Mouse (Mus musculus) adrenal gland, postnatal 4 days (tissue): ENCODE results near the gene Pfdn2. TPM values are rescaled to one million over a fixed set of nuclear protein-coding genes. Genes with fewer than 3 reads are reported as not detected.
A peak's percentile ranks its signal among the peaks of the same experiment; 100 is the strongest.
"Not testable (repeated sequence)": the region's sequence is repeated elsewhere in the genome, so short reads cannot be mapped to it uniquely, and the experiment has no call there.

Experiments
- DNase-seq, 2 experiments: peaks; one replicate each; pipeline ENCODE4 v3.0.0; 2021 to 2022; ENCODE audit warnings: low spot score in 2 of 2, mixed read lengths in 2 of 2
- long read RNA-seq, 2 experiments: library from polyadenylated mRNA; stranded (forward); transcript quantifications; one replicate each; pipeline ENCODE4 v2.0.0; 2021
- total RNA-seq, 2 experiments: library from RNA; stranded (reverse); gene quantifications; 2 replicates each; pipeline ENCODE4 v1.2.3; 2021

The Pfdn2 gene
- total RNA-seq, result 100 to 1,000 TPM; 120 to 125 TPM
- long read RNA-seq, experiment 1, transcript Pfdn2-202 (4 exons, 1,735 nt), result major isoform, 57 of 72 reads
- long read RNA-seq, experiment 1, partial matches to known transcripts, result 3 of 72 reads
- long read RNA-seq, experiment 1, other reads (novel, unspliced or antisense), result 12 of 72 reads
- long read RNA-seq, experiment 2, transcript Pfdn2-202 (4 exons, 1,735 nt), result major isoform, 94 of 106 reads
- long read RNA-seq, experiment 2, partial matches to known transcripts, result 6 of 106 reads
- long read RNA-seq, experiment 2, other reads (novel, unspliced or antisense), result 6 of 106 reads

GRCm38 (mm10) chr1:171345225-171346094 lies at the start of gene Pfdn2, which contains the start of gene Nit1:
Pfdn2 (plus strand) TSS chr1:171345670.
Nit1 (minus strand) TSS chr1:171345646.
- DNase-seq, result peak; percentile 79 to 80

- no peak for DNase-seq
These were observed 47.2 kb upstream of the Pfdn2 start for GRCm38 (mm10) chr1:171298226-171298625.

GRCm38 (mm10) chr1:171306157-171306556 lies 39.3 kb upstream of the Pfdn2 start:
- DNase-seq, result not testable (repeated sequence)

DNA sequence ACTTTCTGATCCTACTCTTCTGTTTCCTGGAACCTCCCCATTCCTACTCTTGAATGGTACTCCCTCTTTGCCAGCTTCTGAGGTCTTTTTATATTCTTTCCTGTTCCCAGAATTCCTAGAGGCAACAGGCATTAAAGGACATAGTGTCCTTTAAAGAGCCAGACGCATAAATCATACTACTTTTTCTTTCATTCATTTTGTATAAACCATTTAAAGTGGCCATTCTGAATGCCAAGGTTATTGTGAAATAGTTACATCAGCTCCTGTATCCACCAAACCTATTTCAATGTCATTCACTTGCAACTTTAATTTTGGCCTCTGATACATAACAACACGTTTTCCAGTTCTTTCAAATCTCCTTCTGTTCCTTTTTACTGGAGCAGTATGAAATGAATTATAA lies 36.1 kb upstream of the Pfdn2 start:
- DNase-seq, result no peak

- no peak for DNase-seq
These were observed 25.7 kb upstream of the Pfdn2 start for GRCm38 (mm10) chr1:171319748-171320147.

GRCm38 (mm10) chr1:171320151-171320550 lies 25.3 kb upstream of the Pfdn2 start:
- DNase-seq, result no peak

DNA sequence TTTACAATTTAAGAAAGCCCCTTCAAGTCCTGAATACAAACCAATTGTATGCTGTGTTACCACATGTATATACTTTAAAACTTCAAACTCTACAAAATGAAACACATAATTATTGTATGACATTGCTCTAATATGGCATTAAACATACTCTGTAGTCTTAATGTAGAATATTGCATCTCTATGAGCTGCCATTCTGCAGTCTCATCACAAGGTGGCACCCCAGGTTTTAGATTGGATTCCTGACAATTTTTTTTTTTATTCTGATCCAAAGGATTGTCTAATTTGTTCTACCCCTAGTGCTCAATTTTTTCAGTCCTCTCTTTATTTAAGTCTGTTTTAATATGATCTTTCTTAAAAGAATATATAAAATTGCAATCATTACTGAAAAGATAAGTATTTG lies 24.1 kb upstream of the Pfdn2 start:
- no peak for DNase-seq

DNA sequence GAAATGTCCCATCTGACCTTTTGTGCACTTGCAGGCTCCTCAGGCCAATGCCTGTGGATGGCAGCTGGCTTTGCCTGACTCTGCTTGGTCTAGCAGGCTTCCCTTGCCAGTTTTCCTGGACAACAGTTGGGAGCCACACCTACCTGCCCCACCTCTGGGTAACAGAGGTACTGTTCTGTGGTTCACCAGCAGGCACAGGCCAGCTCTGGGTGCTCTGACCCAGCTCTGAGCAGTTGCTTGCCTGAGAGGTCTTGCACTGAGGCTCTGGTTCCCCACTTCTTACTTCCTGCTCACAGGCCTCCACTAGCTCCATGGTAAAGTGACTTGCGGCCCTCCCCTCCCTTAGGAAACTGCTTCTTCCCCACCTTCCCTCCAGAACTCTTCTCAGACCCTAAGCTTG lies 23.5 kb upstream of the Pfdn2 start:
- DNase-seq, result no peak

- no peak for DNase-seq
These were observed 19.9 kb upstream of the Pfdn2 start for GRCm38 (mm10) chr1:171325571-171325970.

DNA sequence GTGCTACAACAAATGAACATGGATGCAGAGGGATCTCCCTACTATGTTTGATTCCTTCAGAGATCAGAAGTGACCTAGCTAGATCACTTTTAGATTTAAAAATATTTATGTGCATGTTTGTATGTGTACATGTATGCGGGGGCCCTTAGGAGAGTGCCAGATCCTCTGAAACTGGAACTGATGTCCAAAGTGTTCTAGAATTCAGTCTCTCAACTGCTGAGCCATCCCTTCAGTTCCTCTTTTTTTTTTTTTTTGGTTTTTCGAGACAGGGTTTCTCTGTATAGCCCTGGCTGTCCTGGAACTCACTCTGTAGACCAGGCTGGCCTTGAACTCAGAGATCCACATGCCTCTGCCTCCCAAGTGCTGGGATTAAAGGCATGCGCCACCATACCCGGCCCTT lies 18.9 kb upstream of the Pfdn2 start:
- DNase-seq, result not testable (repeated sequence)

DNA sequence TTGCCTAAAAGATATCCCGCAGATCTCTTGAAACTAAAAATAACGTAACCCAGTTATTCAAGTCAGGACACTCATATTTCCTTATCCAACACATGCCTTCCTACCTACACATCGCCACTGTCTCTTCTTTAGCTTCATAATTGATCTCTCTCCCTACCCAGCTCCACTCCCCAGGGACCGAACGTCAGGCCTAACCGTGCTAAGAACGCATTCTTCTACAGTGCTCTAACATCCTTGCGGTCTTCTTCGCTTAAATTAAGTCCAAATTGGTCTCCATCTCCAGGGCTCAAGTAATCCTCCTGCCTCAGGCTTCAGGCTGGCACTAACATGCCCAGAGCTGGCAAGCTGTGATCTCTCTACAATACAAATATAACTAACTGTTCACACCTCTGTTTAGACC lies 17.2 kb upstream of the Pfdn2 start:
- DNase-seq, result no peak

- DNase-seq, result peak; percentile 57 to 79
These were observed 16.5 kb upstream of the Pfdn2 start, which contains the start of gene Dedd for GRCm38 (mm10) chr1:171328839-171329432. Dedd (plus strand) TSS chr1:171329145.

DNA sequence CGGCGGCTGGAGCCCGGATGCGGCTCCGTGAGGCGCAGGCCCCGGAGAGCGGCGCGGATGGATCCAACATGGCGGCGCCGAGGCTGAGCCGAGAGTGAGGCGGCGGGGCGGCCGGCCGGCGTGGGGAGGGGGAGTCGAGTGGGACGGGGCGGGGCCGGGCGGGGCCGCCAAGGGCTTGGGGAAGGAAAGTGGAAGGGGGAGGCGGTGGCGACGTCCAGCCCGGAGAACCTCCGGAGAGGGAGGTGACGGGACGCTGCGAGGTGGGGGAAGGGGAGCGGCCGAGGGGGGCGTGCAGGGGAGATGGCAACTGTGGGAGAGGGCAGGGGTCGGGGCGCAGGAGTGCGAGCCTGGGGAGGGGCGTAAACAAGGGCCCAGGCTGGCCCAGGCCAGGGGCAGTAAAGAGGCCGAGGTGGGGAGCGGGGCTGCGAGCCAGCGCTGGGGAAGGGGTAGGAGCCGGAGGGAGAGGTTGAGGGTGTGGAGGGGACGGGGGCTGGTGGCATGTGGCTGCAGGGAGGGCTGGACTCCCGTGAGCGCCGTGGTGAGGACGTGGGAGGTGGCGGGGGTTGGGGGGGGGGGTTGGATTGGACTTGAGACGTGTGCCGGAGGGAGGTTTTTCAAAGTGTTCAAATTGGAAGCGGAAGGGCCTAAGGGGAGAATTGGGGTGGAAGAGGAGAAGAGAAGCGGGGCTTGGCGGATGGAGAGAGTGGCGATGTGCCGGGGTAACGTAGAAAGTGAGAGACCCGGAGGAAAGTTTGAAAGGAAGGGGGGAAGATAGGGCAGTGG lies 15.8 kb upstream of the Pfdn2 start:
- DNase-seq, result peak; percentile 63 to 68

GRCm38 (mm10) chr1:171330216-171330560 lies 15.3 kb upstream of the Pfdn2 start:
- no peak for DNase-seq

DNA sequence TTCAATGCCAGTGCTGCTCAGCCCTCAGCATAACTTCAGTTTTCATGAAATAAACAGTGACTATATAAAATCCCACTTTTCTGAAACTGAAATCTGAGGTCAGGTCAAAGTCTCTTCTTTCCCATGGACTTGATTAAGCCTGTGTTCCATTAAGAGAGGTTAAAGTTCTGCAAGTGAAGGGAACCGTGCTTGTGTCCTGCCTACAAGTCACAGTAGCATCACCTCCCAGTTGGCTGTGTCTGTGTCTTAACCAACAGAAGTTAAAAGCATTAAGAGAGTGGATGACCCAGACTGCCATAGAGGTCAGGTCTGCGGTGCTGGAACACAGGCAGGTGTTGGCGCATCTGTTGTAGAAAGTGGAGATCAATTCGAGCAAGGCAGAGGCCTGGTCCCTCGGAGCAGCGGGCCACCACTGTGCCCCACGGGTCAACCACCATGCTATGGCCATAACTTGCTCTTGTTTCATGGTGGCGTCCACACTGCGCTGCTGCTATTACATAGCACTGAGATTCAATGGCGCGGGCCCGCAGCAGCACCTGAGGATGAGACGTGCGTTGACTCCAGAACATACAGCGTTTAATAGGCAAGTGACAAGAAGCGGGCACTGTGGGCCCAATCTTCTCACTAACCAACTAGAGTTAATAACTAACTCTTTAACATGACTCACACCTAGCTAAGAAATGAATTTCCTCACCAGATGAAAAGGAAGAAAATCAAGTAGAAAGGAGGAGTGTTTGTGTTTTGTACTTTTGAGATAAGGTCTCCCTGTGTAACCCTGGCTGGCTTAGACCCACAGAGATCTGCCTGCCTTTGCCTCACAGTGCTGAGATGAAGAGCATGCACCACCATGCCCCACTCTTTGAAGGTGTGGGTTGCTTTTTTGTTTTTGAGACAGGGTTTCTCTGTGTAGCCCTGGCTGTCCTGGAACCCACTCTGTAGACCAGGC lies 2.9 kb upstream of the Pfdn2 start:
- DNase-seq, result no peak

DNA sequence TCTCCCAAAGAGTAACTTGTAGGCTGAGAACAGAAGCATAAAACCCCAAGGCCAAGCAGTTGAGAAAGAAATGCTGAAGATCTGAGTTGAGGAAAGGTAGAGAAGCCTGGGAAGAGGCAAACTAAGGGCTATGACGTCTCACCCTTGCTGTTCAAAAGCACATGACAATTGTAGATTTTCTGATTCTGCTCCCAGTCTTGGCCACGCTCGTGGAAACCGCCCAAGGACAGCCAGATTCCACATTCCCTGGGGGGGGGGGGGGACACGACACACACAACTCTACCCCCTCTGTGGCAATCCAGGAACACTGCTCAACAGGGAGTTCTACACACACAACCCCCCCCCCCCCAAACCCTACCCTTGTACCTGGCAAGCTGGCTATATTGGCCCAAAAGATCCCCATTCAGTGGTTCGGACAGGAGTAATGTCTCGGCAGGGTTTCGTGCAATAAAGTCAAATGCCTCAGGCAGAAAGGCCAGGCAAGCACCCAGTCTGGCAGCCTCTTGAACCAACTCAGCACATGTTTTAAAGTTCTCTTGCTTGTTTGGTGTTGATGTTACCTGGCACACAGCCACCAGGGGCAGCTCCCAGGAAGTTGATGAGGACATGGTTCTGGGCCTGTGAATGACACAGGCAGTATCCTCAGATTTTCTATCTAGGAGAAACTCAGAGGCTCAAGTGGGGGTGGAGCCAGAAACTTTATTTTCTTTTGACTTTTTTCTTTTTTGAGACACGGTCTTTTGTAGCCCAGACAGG lies 1.4 kb upstream of the Pfdn2 start:
- no peak for DNase-seq

DNA sequence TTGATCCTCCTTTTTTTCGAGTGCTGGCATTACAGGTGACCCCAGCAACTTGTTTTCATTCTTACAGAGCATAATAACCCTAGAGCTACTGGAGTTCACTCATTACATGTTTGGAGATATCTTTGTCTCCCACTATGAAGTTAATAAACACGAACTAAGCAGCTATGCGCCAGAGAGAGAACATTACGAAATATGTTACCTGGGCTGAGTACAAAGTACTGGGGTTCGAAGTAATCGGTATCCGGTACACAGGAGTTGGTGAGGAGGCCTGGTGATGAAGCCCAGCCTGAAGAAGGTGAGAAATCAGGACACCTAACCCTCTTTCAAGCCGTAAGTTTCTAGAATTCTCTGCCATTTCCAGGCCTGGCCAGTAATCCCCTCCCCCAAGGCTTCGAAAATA lies 755 bp upstream of the Pfdn2 start:
- DNase-seq, result no peak

- no peak for DNase-seq
These were observed 603 bp downstream of the Pfdn2 start for GRCm38 (mm10) chr1:171346095-171346450.

- DNase-seq, result no peak
These were observed 3.2 kb downstream of the Pfdn2 start for GRCm38 (mm10) chr1:171348665-171349064.
